Mouse (Mus musculus): ENCODE results near the gene Evi2. TPM values are rescaled to one million over a fixed set of nuclear protein-coding genes. Genes with fewer than 3 reads are reported as not detected.
A peak's percentile ranks its signal among the peaks of the same experiment; 100 is the strongest.

Evi2 gene
- total RNA-seq, 2 experiments from 2014 or later, result not detected

GRCm38 (mm10) chr11:79520772-79521171 lies 9.6 kb downstream of the Evi2 start:
- Histone ChIP-seq H3K27ac (peak overlapping the region; percentile 71; the same call in 1 of the 2 replicates), H3K4me3 (no peak overlapping the region)
- no peak for TF ChIP-seq CTCF (conservative IDR thresholded peaks at IDR 0.05)
- no peak for DNase-seq (ENCODE audit: low spot score in 2 of 2)

GRCm38 (mm10) chr11:79519878-79520291 lies 10.5 kb downstream of the Evi2 start:
- peak in 1 of 2 experiments; percentile 31 for DNase-seq (ENCODE audit: low spot score in 2 of 2)
- no peak for TF ChIP-seq CTCF (conservative IDR thresholded peaks at IDR 0.05)

DNA sequence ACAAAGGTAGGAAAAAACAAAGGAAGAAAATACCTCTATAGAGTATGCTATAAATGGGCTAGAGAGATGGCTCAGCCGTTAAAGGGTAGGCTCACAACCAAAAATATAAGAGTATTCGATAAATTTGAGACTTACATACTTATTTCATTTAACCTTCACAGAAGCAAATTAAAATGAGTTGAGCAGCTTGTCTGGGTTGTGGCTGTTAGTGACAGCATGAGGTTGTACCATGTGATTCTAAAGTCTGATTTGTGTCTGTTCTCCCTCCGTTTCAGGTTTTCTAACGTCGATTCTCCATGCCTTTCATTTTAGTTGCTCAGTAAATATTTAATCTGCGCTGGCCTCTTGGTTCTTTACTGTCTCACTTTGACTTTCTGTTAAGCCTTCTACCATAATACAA lies 11.1 kb downstream of the Evi2 start:
- no peak overlapping the region; the same call in 1 of the 2 replicates for H3K4me3 ChIP-seq
- TF ChIP-seq CTCF (conservative IDR thresholded peaks at IDR 0.05), result no peak
- no peak for DNase-seq (ENCODE audit: low spot score in 2 of 2)
- peak overlapping the region; percentile 71 for H3K27ac ChIP-seq

More at GRCm38 (mm10) chr11:79519878-79520291, 10.5 kb downstream of the Evi2 start:
- Histone ChIP-seq H3K27ac (peak overlapping the region; percentile 71), H3K4me3 (no peak overlapping the region; the same call in 1 of the 2 replicates)

- no peak overlapping the region for H3K4me3 ChIP-seq
- TF ChIP-seq CTCF (conservative IDR thresholded peaks at IDR 0.05), result no peak
- H3K27ac ChIP-seq, result no peak overlapping the region
- no peak for DNase-seq (ENCODE audit: low spot score in 2 of 2)
These were observed 14.6 kb downstream of the Evi2 start for GRCm38 (mm10) chr11:79515798-79516197.

DNA sequence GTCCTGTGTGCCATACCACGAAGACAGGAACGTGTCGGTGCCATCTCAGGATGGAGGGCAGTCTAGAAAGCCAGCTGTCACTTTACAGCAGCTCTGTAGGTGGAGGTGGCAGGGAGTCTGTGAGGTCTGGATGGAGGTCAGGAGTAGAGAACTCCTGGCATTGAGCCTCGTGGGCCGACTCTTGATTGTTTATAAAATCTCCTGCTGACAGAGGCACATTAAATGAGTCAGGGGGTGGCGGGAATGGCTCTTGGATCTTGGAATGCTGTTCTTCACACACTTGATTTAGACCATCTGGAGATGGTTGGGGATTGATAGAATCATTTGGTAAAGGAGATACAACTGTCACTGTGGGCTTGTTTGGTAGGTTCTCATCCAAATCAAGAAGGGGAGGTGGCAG lies 15.1 kb downstream of the Evi2 start:
- TF ChIP-seq CTCF (conservative IDR thresholded peaks at IDR 0.05), result no peak
- Histone ChIP-seq H3K4me3 (no peak overlapping the region), H3K27ac (no peak overlapping the region)
- no peak for DNase-seq (ENCODE audit: low spot score in 2 of 2)

DNA sequence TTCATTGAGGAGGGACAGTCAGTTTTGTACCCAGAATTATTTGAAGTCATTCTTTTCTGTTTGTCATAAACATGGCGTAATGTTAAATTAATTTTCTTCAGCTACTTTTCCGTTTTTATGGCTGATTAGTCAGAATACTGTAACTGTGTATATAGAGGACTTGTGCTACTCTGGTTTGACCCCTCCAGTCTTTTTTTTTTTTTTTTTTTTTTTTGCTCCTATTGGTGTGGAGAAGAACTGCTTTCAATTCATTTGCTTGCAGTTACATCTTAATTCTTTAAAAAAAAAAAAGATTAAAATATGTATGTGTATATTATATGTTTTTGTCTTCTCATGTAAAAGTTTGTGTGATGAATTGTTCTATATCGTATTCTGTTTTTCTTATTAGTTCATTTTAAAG lies 18.4 kb downstream of the Evi2 start:
- Histone ChIP-seq H3K27ac (no peak overlapping the region), H3K4me3 (no peak overlapping the region)
- DNase-seq (ENCODE audit: low spot score in 2 of 2), result no peak
- TF ChIP-seq CTCF (conservative IDR thresholded peaks at IDR 0.05), result peak; percentile 43

DNA sequence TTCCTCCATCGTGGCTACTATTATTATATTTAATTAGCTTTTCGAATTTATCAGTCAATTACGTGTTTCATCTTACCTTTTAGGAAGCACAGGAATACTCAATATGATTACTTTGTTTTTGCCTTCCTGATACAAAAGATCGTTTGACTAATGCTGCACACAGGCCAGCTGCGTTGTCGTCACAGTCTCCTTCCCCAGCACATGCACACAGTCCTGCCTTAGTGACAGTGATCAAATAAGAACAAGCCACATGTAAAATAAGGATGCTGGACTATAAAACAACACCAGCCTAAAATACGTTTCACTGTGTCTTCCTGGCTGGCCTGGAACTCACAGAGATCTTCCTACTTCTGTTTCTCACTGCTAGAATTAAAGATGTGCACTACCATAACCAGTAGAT lies 25.9 kb downstream of the Evi2 start:
- peak overlapping the region; percentile 97 for H3K27ac ChIP-seq

DNA sequence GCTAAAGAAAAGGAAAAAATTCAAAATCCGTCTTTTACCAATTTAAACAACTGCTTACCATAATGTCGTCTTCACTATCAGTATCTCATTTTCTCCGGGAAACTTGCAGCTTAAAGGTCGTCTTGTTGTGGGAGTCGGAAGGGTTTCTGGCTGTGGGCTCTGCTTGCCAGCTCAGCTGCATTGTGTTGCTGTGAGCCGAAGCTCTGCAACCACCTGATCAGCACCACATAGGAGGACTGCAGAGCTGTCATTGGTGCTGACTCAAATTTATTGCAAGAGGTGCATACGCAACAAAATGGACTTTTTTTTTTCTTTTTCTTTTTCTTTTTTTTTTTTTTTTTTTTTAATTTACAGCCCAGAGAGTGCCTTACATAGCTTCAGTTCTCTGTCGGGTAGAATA lies 26.5 kb downstream of the Evi2 start, which contains the start of gene Omg:
Gene Omg, minus strand, starts transcription at position 240 of the 400 bp plus-strand sequence.
- Histone ChIP-seq H3K27ac (peak within 1 kb of the TSS; percentile 97), H3K4me3 (peak within 1 kb of the TSS; percentile 58)
- no peak for TF ChIP-seq CTCF (conservative IDR thresholded peaks at IDR 0.05)
- peak; percentile 60 to 84 for DNase-seq (ENCODE audit: low spot score in 2 of 2)

More for the DNA sequence above, 25.9 kb downstream of the Evi2 start:
- peak overlapping the region; percentile 58; the same call in 1 of the 2 replicates for H3K4me3 ChIP-seq
- DNase-seq (ENCODE audit: low spot score in 2 of 2), result no peak
- no peak for TF ChIP-seq CTCF (conservative IDR thresholded peaks at IDR 0.05)

DNA sequence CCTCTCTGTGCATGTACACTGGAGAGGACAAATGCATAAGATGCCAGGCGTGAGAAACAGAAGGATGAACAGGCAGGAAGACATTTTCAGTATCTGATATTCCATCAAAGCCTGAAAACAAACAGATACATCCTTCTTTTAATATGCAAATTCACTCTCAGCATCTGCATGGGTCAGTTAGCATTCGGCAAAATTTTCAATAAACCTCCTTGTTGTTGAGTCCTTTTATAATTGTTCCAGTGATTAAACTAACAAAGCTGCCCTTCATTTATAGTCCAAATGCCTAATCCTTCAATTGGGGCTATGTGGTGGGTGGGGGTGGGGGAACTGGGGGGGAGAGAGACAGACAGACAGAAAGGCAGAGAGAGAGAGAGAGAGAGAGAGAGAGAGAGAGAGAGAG lies 27.5 kb downstream of the Evi2 start:
- Histone ChIP-seq H3K4me3 (peak overlapping the region; percentile 58), H3K27ac (peak overlapping the region; percentile 97)
- peak in 1 of 2 experiments; percentile 27 for DNase-seq (ENCODE audit: low spot score in 2 of 2)
- TF ChIP-seq CTCF (conservative IDR thresholded peaks at IDR 0.05), result no peak

GRCm38 (mm10) chr11:79494976-79495800 lies 35.2 kb downstream of the Evi2 start:
- peak overlapping the region; percentile 72 for H3K27ac ChIP-seq
- peak overlapping the region; percentile 39 for H3K4me3 ChIP-seq
- TF ChIP-seq CTCF (conservative IDR thresholded peaks at IDR 0.05), result no peak
- DNase-seq (ENCODE audit: low spot score in 2 of 2), result peak in 1 of 2 experiments; percentile 29

DNA sequence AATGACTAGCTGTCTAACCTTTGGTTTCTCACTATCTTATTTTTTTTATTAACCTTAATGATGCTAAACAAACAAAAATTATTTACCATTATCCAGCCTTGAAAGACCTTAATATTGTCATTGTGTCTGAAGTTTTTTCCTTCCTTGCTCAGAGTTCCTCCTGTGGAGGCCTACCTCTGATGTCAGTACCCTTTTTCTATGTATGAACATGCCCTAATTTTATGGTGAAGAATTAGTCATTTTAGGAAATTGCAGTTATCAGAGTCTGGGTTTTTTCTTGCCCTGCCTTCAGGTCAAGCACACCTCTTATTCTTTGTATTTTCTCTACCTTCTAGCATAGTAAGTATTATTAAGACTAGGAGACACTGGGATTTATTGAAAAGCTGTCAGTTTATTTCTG lies 45.7 kb downstream of the Evi2 start:
- no peak for DNase-seq (ENCODE audit: low spot score in 2 of 2)
- Histone ChIP-seq H3K4me3 (no peak overlapping the region), H3K27ac (no peak overlapping the region)
- no peak for TF ChIP-seq CTCF (conservative IDR thresholded peaks at IDR 0.05)

DNA sequence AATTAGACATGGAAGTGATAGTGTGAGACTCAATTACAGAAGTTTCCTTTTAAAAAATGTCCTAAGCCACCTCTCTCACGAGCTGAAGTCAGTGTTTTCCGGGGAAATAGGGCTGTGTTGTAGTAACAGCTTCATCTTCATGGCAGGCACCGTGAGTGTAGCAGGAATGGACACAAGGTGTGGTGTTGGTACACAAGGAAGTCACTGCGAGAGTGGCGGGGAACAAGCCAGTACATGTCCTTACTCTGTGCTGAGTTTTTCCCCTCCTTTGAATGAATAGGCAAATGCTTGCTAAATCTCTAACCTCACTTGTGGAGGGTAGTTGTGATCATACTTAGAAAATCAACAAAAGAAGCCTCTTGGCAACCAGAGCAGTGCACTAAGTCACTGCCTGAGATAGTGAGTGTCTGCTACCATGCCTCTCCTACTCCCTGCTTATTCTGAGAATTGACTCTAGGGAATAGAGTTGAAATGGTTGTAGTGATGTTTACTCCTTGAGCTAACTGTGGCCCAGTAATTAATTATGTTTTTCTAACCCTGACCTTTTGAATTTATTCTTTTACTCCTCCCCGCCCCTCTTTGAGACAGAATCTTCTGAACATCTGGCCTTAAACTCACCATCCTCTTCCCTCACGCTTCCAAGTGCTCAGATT lies 46.4 kb downstream of the Evi2 start:
- TF ChIP-seq CTCF (conservative IDR thresholded peaks at IDR 0.05), result no peak
- DNase-seq (ENCODE audit: low spot score in 2 of 2), result no peak
- no peak overlapping the region for H3K27ac ChIP-seq
- no peak overlapping the region for H3K4me3 ChIP-seq

DNA sequence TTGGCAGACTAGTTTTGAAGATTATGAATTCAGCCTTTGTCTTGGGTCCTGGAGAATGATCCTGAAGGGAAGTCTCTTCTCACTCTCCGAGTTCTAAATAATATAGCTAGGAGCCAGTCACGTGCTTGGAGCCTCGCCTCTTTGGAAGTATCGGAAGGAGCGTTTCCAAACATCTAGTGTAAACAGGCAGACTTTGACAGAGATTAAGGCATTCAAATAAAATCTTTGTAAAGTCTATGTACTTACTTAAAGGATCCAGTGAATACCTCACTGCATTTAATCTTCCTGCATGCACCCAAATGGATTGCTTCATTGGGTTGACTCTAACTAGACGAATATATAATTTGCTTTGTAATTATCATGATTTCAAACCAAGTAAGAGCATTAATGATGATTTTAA lies 47.0 kb downstream of the Evi2 start:
- TF ChIP-seq CTCF (conservative IDR thresholded peaks at IDR 0.05), result no peak
- no peak overlapping the region for H3K4me3 ChIP-seq
- DNase-seq (ENCODE audit: low spot score in 2 of 2), result no peak
- no peak overlapping the region for H3K27ac ChIP-seq

All from layer of hippocampus, adult 2 months (tissue).